Mouse (Mus musculus): ENCODE results near the gene Fam240a.

Fam240a gene

DNA sequence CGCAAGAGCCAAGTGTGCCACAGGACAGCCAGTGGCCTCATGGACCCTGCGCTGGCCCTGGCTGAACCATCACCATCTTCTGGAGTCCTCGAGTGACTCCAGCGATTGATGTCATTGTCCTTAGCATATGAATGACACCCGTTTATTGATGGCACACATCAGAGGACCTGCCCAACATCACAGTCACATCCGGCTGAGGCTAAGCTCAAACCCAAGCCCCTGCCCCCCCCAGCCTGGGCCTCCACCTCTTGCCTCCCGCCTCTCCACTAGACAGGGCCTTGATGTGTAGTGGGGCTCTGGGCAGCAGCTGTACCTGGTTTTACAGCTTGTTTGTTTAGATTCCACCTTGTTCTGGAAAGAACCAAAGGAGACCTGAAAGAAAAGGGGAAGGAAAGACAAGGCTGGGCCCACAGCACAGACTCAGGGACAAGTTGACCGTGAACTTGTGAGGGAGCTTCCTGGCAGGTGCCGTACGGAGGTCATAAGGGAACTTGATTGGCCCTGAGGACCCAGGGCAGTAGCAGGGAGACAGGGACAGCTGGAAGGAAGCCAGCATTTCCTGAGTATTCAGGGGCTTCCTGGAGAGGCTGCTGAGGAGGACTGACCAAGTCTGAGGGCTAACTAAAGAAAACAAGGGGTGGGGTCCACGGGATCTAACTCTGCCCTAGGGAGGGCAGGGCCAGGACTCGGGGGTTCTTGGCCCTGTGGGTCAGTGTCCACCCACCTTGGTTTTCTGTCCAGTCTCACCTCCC, 25.4 kb downstream of the Fam240a start:
- DNase-seq, result no peak

DNA sequence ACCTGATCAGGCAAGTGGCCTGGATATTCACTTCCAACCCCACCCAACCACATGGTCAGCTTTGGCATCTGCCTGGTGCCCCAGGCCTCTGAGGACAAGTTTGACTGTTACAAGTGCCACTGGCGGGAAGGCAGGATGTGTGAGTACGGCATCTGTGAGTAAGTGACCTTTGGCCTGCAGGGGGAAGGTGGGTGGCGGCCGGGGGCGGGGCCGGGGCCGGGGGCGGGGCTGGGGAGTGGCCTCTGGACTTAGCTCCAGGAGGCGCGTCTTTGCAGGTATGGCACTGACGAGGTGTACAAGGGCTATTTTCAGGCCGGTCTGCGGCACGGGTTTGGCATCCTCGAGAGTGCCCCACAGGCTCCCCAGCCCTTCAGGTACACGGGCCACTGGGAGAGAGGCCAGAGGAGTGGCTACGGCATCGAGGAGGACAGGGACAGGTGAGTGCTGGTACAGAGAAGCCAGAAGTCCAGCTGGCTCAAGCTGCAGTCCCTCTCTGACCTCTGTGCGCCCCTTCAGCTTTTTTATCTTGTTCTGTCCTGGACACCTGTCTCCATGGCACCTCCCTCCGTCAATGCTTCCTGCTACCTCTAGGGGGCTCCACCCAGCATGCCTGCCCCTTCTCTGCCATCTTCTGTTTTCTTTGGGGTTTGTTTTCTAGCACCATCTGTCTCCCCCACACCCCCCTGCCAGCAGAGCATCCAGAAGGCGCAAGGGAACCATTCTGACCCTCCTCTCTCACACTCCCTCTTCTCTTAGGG, 26.5 kb downstream of the Fam240a start:
- no peak for DNase-seq

DNA sequence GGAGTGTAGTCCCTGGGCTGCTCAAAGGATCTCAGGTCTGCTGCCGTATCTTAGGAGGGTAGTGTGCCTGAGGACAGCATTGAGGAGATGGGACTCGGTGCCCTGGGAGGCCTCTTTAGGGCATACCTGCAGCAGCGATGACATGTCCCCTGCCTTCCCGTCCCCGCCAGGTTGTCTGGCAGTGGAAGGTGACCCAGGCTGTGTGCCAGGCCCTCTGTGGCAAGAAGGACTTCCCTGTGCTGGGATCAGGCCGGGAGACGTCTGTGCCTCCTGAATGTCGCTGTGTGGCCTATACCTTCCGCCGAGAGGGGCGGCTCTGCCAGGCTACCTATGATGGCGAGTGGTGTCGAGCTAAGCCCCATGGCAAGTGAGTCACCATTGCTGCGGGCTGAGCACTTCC, 27.7 kb downstream of the Fam240a start:
- DNase-seq, result no peak

DNA sequence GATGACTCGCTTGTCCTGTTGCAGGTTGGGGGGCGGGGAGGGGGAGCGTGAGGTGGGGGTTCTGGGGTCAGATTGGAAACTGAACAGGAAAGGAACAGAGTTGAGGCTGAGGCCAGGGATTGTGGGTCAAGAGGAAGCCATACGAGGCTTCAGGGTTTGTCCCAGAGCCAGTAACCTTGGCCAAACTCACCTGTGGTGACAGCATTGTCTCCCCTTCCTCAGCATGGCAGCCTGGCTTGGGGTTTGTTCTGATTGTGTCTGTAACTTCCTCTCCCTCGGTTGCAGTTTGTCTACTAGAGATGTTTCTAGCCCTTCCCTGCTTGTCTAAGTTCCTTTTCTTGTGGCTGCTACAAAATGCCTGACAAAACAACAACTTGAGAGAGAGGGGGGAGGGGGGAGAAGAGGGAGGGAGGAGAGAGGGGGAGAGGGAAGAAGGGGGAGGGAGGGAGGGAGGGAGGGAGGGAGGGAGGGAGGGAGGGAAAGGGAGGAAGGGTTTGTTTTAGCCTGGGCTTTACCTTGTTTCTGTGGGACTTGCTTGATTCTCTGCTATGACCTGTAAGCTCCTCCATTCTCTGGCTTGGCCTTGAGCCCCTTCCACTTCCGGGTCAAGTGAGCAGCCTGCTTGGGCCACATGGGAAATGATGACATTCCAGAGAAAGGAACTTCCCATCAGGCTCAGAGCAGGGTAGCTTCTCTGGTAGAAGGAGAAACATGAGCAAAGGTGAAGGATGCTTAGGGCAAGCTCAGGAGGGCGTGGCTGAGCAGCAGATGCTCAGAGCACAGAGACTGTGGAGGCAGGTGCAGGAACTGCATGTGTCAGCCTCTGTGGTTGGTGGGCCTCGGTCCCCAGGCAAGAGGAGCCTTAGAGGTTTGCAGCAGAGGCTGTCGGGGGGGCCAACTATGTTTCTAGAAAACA, 29.0 kb downstream of the Fam240a start:
- DNase-seq, result no peak

DNA sequence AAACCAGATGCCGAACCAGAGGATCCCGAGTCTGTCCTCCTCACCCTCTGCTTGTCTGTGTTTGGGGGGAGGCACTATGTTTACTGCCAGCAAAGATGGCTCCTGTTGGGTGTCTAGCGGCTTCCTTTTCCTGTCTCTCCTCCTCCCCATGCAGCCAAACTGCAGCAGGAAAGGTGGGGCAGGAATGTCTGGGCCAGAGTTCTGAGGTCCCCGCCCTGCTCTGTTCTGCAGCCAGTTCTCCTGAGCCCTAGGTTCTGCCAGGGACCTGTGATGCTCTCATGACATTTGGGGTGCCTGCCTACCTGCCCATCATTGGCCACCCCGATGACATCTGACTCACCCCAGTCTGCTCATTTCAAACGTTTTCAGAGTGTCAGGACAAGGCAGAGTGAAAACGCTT, 34.7 kb downstream of the Fam240a start:
- no peak for DNase-seq

DNA sequence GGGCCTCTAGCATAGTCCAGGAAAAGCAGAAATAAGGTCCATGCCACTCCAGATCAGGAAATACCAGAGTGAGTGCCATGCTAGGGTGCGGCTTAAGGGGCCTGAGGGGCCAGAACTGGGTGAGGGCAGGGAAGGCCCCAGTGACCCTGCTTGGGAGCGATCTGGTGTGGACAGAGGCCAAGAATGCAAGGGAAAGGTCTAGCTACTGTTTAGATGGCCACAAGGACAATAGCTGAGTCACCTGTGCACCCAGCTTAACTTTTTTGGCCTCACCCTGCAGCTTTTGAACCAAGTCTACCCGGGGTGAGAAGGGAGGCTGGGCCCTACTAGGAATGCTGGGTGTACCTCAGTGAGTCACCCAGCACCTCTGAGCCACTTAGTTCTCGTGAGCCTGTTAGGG, 35.9 kb downstream of the Fam240a start:
- DNase-seq, result no peak

DNA sequence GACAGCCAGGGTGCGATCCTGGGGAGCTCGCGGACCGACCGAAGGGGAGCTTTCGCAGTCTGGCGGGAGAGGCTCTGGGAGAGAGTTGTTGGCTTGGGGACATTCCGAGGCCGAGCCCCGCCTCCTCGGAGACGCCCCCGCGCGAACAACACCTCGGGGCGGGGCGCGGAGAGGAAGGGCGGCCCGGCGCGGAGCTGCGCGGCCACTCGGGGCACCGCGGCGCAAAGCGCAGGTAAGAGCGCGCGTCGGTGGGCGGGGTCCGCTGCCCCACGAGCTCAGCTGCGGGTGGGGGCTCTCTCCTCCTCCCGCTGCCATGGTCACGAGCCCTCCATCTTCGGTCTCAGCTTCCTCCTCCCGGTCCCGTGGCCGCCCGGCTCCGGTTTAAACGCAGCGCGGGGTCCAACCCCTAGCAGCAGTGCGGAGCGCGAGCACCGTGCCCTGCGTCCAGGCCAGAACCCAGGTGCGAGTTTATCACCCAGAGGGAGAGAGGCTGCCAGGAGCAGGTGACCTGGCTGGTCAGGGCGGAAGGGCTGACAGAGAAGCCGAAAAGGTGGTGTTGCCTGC, 36.6 kb downstream of the Fam240a start, which contains the start of gene Tmie:
Gene Tmie, minus strand, starts transcription at position 116 of the 564 bp plus-strand sequence.
- no peak for DNase-seq

DNA sequence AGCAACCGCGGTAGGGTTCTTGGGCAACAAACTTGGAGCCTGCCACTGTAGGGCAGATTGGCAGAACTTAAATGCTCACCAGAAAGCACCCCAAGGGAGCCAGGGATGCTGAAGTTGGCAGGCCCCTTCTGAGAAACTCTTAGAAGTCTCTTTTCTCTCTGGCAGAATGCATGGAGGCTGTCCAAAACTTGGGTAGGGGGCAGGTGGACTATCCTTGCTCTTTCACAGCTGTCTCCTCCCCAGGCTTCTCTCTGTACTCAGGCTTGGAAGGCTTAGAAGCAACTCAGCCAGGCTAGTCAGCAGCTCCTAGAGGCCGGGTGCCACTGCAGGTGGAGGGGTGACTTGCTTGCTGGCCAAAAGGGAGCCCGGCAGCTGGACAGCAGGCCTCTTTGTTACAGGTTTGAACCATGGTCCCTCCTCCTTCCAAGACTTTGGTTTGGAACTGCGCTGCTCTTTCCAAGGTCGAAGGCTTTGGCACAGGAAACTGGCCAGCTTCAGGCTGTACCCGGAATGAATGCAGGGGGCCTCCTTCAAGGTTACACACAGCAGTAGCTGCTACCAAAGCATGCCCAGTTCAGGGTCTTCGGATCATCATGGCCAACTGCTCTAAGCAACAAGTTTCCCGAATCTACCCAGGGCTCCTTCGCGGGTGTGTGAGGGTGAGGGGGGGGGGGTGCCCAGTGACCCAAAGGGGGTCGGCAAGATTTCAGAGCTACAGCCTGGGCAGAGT, 37.3 kb downstream of the Fam240a start, which contains the start of gene Als2cl:
Gene Als2cl, plus strand, starts transcription at position 680 of the 730 bp plus-strand sequence.
- no peak for DNase-seq

DNA sequence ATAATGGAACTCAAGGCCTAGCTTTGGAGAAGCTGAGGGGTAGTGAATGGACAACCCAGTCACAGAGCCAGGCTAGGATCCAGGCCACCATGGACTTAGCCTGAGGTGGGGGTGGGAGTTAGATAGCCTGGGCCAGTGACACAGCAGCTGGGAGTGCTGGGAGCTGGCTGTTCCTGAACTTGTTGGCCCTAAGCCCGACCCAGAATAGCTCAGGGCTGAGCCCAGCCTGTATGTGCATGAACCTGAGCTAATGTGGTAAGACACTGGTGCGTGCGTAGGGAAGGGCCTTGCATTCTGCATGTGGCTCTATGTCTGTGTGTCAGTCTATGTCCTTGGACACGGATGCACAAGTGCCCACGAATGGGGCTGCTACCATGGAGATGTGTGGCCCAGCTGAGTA, 38.8 kb downstream of the Fam240a start:
- no peak for DNase-seq

DNA sequence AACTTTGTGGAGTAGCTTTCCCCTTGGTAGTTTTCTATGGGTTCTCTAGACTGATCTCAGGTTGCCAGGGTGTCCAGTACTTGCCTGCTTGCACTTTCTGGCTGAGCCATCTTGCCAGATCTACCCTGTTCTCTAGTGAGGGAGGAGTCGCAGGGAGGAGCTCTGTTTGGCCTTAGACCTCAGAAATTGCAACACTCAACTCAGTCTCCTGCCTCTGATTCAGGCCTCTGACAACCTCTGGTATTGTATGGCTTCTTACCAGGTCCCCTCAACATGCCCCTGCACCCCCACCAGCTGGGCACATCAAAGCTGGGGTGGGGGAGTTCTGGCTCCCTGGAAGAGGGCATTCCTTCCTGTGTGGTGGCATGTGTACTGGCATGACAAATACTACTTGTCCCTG, 39.3 kb downstream of the Fam240a start:
- no peak for DNase-seq

DNA sequence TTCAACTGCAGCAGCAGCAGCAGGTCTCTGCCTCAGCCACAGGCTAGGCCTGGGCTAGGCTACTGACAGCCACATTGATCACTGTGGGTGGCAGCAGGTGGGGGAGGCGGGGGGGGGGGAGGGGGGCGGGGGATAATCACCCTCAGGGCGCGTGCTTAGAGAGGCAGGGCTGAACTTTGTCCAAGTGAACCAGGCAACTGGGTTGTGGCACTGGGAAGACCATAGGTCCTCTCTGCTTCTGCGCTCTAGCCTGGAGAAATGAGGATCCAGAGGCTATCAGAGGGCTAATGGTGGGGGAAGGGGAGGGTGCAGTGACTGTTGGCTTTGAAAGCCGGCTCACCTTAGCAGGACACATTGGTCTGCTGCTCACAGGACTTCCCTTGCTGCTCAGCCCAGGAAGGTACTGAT, 41.4 kb downstream of the Fam240a start:
- DNase-seq, result no peak

DNA sequence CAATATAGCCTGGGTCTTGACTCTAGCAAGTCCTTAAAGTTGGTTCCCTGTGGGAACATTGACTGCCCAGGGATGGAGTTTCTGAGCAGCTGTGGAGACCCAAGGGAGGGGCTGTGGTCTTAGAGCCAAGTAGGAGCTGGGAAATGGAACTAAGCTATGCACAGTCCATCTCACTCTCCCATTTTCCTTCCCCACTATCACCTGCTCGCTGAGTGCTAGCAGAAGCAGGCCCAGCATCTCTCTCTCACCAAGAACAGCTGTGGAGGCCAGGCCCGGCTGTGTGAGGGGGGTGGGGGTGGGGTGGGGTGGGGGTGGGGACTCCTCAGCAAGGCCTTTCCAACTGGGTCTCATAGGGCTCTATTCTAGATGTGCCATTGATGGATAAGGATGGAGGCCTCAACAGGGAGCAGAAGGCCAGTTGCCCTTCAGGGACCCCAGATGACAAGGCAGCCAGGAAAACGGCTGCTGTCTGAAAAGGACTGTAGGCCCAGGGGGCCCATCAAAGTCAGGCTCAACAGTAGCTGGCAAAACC, 41.9 kb downstream of the Fam240a start:
- no peak for DNase-seq

DNA sequence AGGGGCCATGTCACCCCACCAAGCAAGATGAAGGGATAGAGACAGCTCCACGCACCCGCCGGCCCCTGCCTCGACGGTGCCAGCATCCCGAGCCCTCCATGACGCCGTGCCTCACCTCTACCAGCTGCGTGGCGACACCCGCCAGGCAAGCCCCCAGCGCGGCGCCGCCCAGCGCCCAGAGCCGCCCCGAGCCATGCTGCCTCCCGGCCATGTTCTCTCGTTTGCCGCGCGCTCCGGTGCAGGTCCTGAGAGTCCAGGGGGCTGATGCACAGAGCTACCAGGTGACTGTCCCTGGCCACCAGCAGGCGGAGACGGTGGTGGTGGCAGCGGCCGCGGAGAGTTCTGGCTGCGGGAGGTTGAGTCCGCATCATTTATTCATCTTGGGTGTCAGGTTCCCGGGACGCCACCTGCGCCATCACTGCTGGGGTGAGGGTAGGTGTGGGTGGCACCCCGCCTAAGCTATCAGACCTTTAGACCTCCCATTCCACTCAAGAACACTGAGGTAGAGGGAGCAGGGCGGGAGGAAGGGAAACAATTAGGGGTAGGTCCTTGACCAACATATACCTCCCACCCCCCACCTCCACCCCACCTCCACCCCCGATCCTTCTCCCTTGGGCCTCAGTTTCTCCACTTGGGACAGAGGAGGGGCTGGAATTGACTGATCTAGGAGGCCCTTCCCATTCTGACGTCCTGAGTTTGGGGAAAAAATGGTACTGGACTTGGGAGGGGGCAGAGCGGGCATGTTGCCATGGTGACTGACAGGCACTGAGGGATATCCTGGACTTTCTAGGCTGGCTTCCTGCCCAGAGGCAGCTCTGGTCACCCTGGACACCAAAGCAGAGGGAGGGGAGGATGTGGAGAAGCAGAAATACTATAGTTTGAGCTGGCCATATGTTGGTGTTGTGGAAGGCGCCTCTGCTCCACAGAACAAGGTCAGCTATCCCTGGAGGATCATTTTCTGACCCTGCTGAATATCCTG, 42.7 kb downstream of the Fam240a start:
- DNase-seq, result no peak

DNA sequence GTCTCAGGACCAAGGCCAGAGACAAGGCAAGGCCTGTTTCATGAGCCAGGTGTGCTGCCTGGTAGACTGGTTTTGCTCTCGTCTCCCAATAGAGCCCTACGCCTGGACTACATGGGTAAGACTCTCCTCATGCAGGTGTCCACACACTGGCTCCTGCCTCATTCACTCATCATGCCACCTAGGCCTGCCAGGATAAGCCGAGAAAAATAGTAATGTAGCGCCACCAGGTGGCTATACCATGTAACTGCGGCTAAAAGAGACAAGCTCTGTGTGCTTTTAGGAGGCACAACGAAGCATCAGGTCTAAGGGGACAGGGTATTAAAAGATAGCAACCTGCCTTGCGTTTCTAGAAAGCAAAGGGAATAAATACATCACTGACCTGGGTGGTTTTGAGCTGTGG, 45.6 kb downstream of the Fam240a start:
- peak; percentile 43 for DNase-seq
